Mouse (Mus musculus): ENCODE results near the gene Timm8b.
"Not testable (repeated sequence)": the region's sequence is repeated elsewhere in the genome, so short reads cannot be mapped to it uniquely, and the experiment has no call there.

The Timm8b gene

GRCm38 (mm10) chr9:50601536-50601935, 2.2 kb upstream of the Timm8b start:
- DNase-seq (ENCODE audit: low read depth in 1 of 2, low spot score in 2 of 2) = no peak

- no peak for DNase-seq (ENCODE audit: low read depth in 1 of 2, low spot score in 2 of 2)
Observed at GRCm38 (mm10) chr9:50602055-50602845, 1.5 kb upstream of the Timm8b start.

GRCm38 (mm10) chr9:50603998-50604324, 251 bp downstream of the Timm8b start:
- no peak for DNase-seq (ENCODE audit: low read depth in 1 of 2, low spot score in 2 of 2)

- DNase-seq (ENCODE audit: low read depth in 1 of 2, low spot score in 2 of 2) = no peak
Observed at GRCm38 (mm10) chr9:50604338-50604737, 628 bp downstream of the Timm8b start.

- DNase-seq (ENCODE audit: low read depth in 1 of 2, low spot score in 2 of 2) = no peak
Observed at GRCm38 (mm10) chr9:50612115-50612514, 8.4 kb downstream of the Timm8b start.

- DNase-seq (ENCODE audit: low read depth in 1 of 2, low spot score in 2 of 2) = no peak
Observed at GRCm38 (mm10) chr9:50616161-50616560, 12.5 kb downstream of the Timm8b start.

GRCm38 (mm10) chr9:50616766-50617603, 13.3 kb downstream of the Timm8b start, which contains the start of the genes Pih1d2 and Nkapd1:
Pih1d2 (plus strand) TSS chr9:50617321.
Nkapd1 (minus strand) TSS chr9:50617464.
- peak; percentile 65 to 85 for DNase-seq (ENCODE audit: low read depth in 1 of 2, low spot score in 2 of 2)

- DNase-seq (ENCODE audit: low read depth in 1 of 2, low spot score in 2 of 2) = no peak
Observed at GRCm38 (mm10) chr9:50617794-50618330, 14.2 kb downstream of the Timm8b start.

GRCm38 (mm10) chr9:50630903-50631302, 27.2 kb downstream of the Timm8b start:
- DNase-seq (ENCODE audit: low read depth in 1 of 2, low spot score in 2 of 2) = not testable (repeated sequence)

- DNase-seq (ENCODE audit: low read depth in 1 of 2, low spot score in 2 of 2) = no peak
Observed at GRCm38 (mm10) chr9:50632016-50632688, 28.4 kb downstream of the Timm8b start.

GRCm38 (mm10) chr9:50633059-50633458, 29.3 kb downstream of the Timm8b start:
- no peak for DNase-seq (ENCODE audit: low read depth in 1 of 2, low spot score in 2 of 2)

GRCm38 (mm10) chr9:50634270-50634669, 30.6 kb downstream of the Timm8b start:
- no peak for DNase-seq (ENCODE audit: low read depth in 1 of 2, low spot score in 2 of 2)

- no peak for DNase-seq (ENCODE audit: low read depth in 1 of 2, low spot score in 2 of 2)
Observed at GRCm38 (mm10) chr9:50646826-50647370, 43.2 kb downstream of the Timm8b start.

GRCm38 (mm10) chr9:50650503-50650902, 46.8 kb downstream of the Timm8b start:
- no peak for DNase-seq (ENCODE audit: low read depth in 1 of 2, low spot score in 2 of 2)
